Mouse (Mus musculus) myocyte (in vitro differentiated cells): Measurements from ENCODE around the gene Acaa1a. TPM values are rescaled to one million over a fixed set of nuclear protein-coding genes. Genes with fewer than 3 reads are reported as not detected.

Experiments used
- H3K27me3 ChIP-seq: one replicate; pipeline ENCODE4 v1.6.1; 2011; ENCODE audit not compliant: control insufficient read depth, insufficient read depth, insufficient read length
- H3K36me3 ChIP-seq: one replicate; pipeline ENCODE4 v1.6.1; 2011; ENCODE audit not compliant: control insufficient read depth, insufficient read depth
- H3K4me2 ChIP-seq: one replicate; pipeline ENCODE4 v1.6.1; 2011; ENCODE audit warnings: low read depth, control low read depth
- H3K4me3 ChIP-seq: one replicate; pipeline ENCODE4 v1.5.1; 2011; ENCODE audit warnings: mild to moderate bottlenecking, control low read depth, moderate library complexity
- H3K79me2 ChIP-seq: one replicate; pipeline ENCODE4 v1.6.1; 2011; ENCODE audit not compliant: control insufficient read depth, insufficient read depth
- H3ac ChIP-seq: one replicate; pipeline ENCODE4 v1.6.1; 2011; ENCODE audit not compliant: control insufficient read depth, insufficient read length
- CEBPB ChIP-seq: IDR thresholded peaks from 2 replicates; pipeline ENCODE4 v1.6.1; 2011; ENCODE audit warnings: mild to moderate bottlenecking, moderate library complexity; ENCODE audit not compliant: poor library complexity, insufficient read depth, severe bottlenecking
- E2F4 ChIP-seq: IDR thresholded peaks from one replicate; pipeline ENCODE4 v1.6.1; 2011; ENCODE audit warnings: mild to moderate bottlenecking, control low read depth, moderate library complexity; ENCODE audit not compliant: insufficient read depth
- MAX ChIP-seq: IDR thresholded peaks from one replicate; pipeline ENCODE4 v1.6.1; 2011; ENCODE audit warnings: low read depth, mild to moderate bottlenecking, control low read depth
- MYOD1 ChIP-seq, 3 experiments: IDR thresholded peaks; one replicate each; pipeline ENCODE4 v1.6.1; 2011; ENCODE audit warnings: control low read depth in 2 of 3, low read depth in 2 of 3, mild to moderate bottlenecking in 2 of 3, moderate library complexity in 1 of 3; ENCODE audit not compliant: insufficient read length in 2 of 3, control insufficient read depth in 1 of 3
- MYOG ChIP-seq, 3 experiments: IDR thresholded peaks; one replicate each; pipeline ENCODE4 v1.6.1; 2011; ENCODE audit warnings: control low read depth in 2 of 3, low read depth in 2 of 3, mild to moderate bottlenecking in 2 of 3; ENCODE audit not compliant: insufficient read length in 2 of 3, control insufficient read depth in 1 of 3, insufficient read depth in 1 of 3
- POLR2A ChIP-seq: IDR thresholded peaks from one replicate; pipeline ENCODE4 v1.6.1; 2011; ENCODE audit warnings: low read depth, mild to moderate bottlenecking, control low read depth, moderate library complexity; ENCODE audit not compliant: insufficient read length
- POLR2AphosphoS2 ChIP-seq: IDR thresholded peaks from one replicate; pipeline ENCODE4 v1.6.1; 2011; ENCODE audit warnings: low read depth, control low read depth; ENCODE audit not compliant: insufficient read length
- REST ChIP-seq: IDR thresholded peaks from one replicate; pipeline ENCODE4 v1.6.1; 2011; ENCODE audit warnings: mild to moderate bottlenecking, control low read depth, moderate library complexity; ENCODE audit not compliant: insufficient read depth, insufficient read length
- SRF ChIP-seq: IDR thresholded peaks from one replicate; pipeline ENCODE4 v1.6.1; 2011; ENCODE audit warnings: low read depth; ENCODE audit not compliant: control insufficient read depth, insufficient read length
- TCF12 ChIP-seq: IDR thresholded peaks from one replicate; pipeline ENCODE4 v1.6.1; 2011; ENCODE audit warnings: mild to moderate bottlenecking, control low read depth; ENCODE audit not compliant: poor library complexity, insufficient read depth, severe bottlenecking
- TCF3 ChIP-seq: IDR thresholded peaks from one replicate; pipeline ENCODE4 v1.6.1; 2011; ENCODE audit warnings: low read depth, control low read depth; ENCODE audit not compliant: insufficient read length
- USF1 ChIP-seq: IDR thresholded peaks from one replicate; pipeline ENCODE4 v1.6.1; 2011; ENCODE audit warnings: low read depth, mild to moderate bottlenecking, control low read depth, moderate library complexity
- polyA plus RNA-seq: library from polyadenylated mRNA; unstranded; fragments of >200 nt; fragmentation: generic; extraction: Trizol; gene quantifications from one replicate; pipeline ENCODE4 v1.2.1, GENCODE M21; 2012; ENCODE audit warnings: missing spikeins

Acaa1a gene
- 61.7 TPM for polyA plus RNA-seq

DNA sequence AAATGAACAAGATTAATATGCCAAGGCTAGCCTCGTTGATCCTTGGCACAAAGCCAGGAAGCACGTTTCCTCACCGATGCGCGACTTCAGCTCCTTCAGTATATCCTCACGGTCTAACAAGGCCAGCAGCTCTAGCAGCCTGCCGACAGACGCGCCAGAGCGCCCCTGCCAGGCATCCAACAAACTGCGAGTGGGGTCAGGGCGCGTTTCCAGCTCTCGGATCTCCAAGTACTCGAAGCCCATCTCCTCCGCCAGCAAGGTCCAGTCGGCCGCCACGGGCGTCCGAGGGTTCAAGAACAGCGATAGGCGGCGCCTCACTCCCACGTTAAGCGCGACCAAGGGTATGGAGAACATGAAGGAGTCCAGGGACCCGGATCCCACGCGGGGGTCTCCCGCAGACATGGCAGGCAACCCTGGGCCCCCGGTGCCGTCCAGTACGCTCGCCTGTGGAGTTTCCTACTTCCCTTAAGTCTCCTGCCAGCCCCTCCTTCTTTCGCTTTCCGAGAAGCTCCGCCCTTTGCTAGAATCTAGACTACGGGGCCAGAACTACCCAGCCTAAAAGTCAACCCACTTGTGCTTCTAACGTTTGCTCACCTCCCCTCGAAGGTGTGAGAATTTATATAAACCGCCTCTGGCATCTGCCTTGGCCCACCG lies at the start of gene Acaa1a:
TSS of gene Acaa1a (plus strand) at position 119 of the 654 bp plus-strand sequence.
- Histone ChIP-seq H3K4me2 (peak within 1 kb of the TSS; percentile 83), H3K36me3 (peaks cover 4% of the 10 kb centered on the region), H3ac (peak within 1 kb of the TSS; percentile 52), H3K79me2 (peaks cover 7% of the 10 kb centered on the region), H3K27me3 (no peaks in the 10 kb centered on the region), H3K4me3 (peak within 1 kb of the TSS; percentile 39)
- TF ChIP-seq SRF (no peak), TCF3 (no peak), CEBPB (no peak), MYOD1 (IDR thresholded peaks at IDR 0.05; ENCODE audit: control insufficient read depth in 1 of 3, insufficient read length in 2 of 3, low read depth in 2 of 3) (no peak), POLR2AphosphoS2 (peak; percentile 73), MYOG (IDR thresholded peaks at IDR 0.05; ENCODE audit: control insufficient read depth in 1 of 3, insufficient read depth in 1 of 3, insufficient read length in 2 of 3, low read depth in 2 of 3) (no peak), USF1 (no peak), E2F4 (no peak), MAX (no peak), POLR2A (peak; percentile 68)

DNA sequence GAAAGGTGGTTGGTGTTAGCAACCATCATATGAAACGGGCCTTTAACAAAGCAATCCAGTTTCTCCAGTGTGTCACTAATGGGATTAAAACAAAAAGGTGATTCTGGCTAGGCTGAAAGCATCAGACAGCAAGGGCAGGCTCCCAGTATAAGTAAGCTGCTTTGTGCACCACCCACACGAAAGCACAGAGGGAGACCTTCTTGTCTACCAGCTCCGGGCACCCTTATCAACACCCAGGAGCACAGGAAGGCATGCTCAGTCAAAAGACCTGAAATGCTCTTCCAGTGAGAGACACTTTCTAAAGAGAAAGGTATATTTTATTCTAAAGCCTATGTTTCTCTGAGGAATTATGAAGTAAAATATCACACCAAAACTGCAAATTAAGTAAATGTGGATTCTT lies 48.7 kb upstream of the Acaa1a start:
- TF ChIP-seq POLR2A = no peak
- no peak for TF ChIP-seq REST
- no peak for TF ChIP-seq E2F4
- H3K79me2 ChIP-seq = no peaks in the 10 kb centered on the region
- H3K36me3 ChIP-seq = peaks cover 12% of the 10 kb centered on the region

DNA sequence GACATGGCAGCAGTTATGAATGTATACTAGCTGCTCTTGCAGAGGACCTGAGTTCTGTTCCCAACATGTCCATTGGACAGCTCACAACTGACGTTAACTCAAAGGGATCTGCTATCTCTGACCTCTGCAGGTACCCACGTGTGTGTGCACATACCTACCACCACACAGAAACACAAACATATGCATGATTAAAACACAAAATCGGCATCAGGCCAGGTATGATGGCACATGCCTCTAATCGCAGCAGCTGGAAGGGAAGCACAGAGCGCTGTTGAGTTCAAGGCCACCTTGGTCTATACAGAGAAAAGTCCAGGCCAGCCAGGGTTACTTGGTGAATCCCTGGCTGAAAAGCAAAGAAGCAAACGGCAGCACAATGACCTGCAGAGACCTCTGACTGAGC lies 41.8 kb upstream of the Acaa1a start:
- no peak overlapping the region for H3ac ChIP-seq
- TF ChIP-seq MYOD1 (IDR thresholded peaks at IDR 0.05; ENCODE audit: control insufficient read depth in 1 of 3, insufficient read length in 2 of 3, low read depth in 2 of 3) (no peak), TCF12 (no peak), CEBPB (no peak), POLR2AphosphoS2 (no peak), SRF (no peak)
- no peak overlapping the region for H3K4me3 ChIP-seq
- no peak overlapping the region for H3K4me2 ChIP-seq
- H3K36me3 ChIP-seq = peaks cover 4% of the 10 kb centered on the region
- no peaks in the 10 kb centered on the region for H3K79me2 ChIP-seq
- H3K27me3 ChIP-seq = no peaks in the 10 kb centered on the region

More for the DNA sequence above, 48.7 kb upstream of the Acaa1a start:
- no peak overlapping the region for H3K4me3 ChIP-seq
- no peak overlapping the region for H3K4me2 ChIP-seq
- no peaks in the 10 kb centered on the region for H3K27me3 ChIP-seq
- H3ac ChIP-seq = no peak overlapping the region

DNA sequence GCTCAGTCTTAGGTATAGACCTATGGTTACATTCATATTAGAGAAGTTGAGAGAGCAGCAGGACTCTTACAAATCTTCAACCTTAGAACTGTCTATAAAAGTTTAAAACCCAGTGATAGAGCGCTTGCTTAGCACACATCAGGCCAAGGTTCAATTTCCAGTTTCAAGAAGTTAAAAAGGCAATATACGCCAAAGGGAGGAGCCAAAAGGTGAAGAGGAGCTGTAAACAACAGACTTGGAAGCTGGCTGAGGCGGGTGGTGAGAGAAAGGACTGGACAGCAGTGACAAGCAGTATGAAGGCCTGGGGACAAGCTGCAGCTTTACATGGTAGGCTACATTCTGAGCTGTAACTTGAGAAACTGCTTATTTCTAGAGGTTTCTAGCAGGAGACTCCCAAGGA lies 40.9 kb upstream of the Acaa1a start:
- no peak for TF ChIP-seq TCF12
- no peak for TF ChIP-seq POLR2A
- TF ChIP-seq CEBPB = no peak
- TF ChIP-seq TCF3 = no peak
- no peak for TF ChIP-seq USF1
- no peak overlapping the region for H3ac ChIP-seq

DNA sequence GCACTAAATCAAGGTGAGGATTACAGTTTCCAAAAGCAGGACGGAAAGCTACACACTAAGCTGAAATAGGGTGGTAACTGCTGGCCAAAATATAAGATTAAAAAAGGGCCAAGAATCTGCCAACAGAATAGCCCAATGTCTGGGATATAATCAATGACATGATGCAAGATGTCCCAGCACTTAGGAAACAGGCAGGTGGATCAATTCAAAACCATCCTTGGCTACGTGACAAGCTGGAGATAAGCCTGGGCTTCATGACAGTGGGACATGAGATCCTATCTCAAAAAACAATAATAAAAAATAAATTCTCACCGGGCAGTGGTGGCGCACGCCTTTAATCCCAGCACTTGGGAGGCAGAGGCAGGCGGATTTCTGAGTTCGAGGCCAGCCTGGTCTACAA lies 33.6 kb upstream of the Acaa1a start:
- H3K79me2 ChIP-seq = peaks cover 32% of the 10 kb centered on the region
- H3K27me3 ChIP-seq = no peaks in the 10 kb centered on the region
- TF ChIP-seq USF1 (no peak), TCF3 (no peak), MAX (no peak), MYOG (IDR thresholded peaks at IDR 0.05; ENCODE audit: control insufficient read depth in 1 of 3, insufficient read depth in 1 of 3, insufficient read length in 2 of 3, low read depth in 2 of 3) (no peak), TCF12 (no peak), POLR2AphosphoS2 (no peak), REST (no peak), E2F4 (no peak), MYOD1 (IDR thresholded peaks at IDR 0.05; ENCODE audit: control insufficient read depth in 1 of 3, insufficient read length in 2 of 3, low read depth in 2 of 3) (no peak), SRF (no peak), CEBPB (no peak), POLR2A (no peak)
- H3ac ChIP-seq = no peak overlapping the region
- H3K4me3 ChIP-seq = no peak overlapping the region
- no peak overlapping the region for H3K4me2 ChIP-seq
- peaks cover 12% of the 10 kb centered on the region for H3K36me3 ChIP-seq

More for the DNA sequence above, 40.9 kb upstream of the Acaa1a start:
- Histone ChIP-seq H3K79me2 (no peaks in the 10 kb centered on the region), H3K4me3 (no peak overlapping the region), H3K27me3 (no peaks in the 10 kb centered on the region), H3K4me2 (no peak overlapping the region), H3K36me3 (peaks cover 9% of the 10 kb centered on the region)
